Mouse (Mus musculus) hindbrain, embryonic 13.5 days (tissue): ENCODE results near the gene Golm1. TPM values are rescaled to one million over a fixed set of nuclear protein-coding genes. Genes with fewer than 3 reads are reported as not detected.
A peak's percentile ranks its signal among the peaks of the same experiment; 100 is the strongest.

Experiments
- ATAC-seq: fragments of 200-750 bp; cut with Nextera tagmentation; 2 replicates; pipeline ENCODE4 v1.8.0; 2017; ENCODE audit warnings: moderate TSS enrichment; ENCODE audit not compliant: low FRiP score
- H3K27ac ChIP-seq: fragments of 300-500 bp; sonication (generic); 2 replicates; pipeline ENCODE4 v1.5.1; 2015; ENCODE audit warnings: inconsistent platforms, mild to moderate bottlenecking, moderate library complexity
- H3K27me3 ChIP-seq: fragments of 300-500 bp; sonication (generic); 2 replicates; pipeline ENCODE4 v1.6.1; 2015; ENCODE audit warnings: mild to moderate bottlenecking, inconsistent platforms
- H3K36me3 ChIP-seq: fragments of 300-500 bp; sonication (generic); 2 replicates; pipeline ENCODE4 v1.6.1; 2015; ENCODE audit warnings: mild to moderate bottlenecking, inconsistent platforms
- H3K4me1 ChIP-seq: fragments of 300-500 bp; sonication (generic); replicated peaks from 2 replicates; pipeline ENCODE4 v1.6.1; 2015; ENCODE audit warnings: inconsistent platforms
- H3K4me2 ChIP-seq: fragments of 300-500 bp; sonication (generic); 2 replicates; pipeline ENCODE4 v1.6.1; 2015; ENCODE audit warnings: inconsistent platforms, mild to moderate bottlenecking, moderate library complexity
- H3K4me3 ChIP-seq: fragments of 300-500 bp; sonication (generic); 2 replicates; pipeline ENCODE4 v1.5.1; 2015; ENCODE audit warnings: mild to moderate bottlenecking, inconsistent platforms
- H3K9ac ChIP-seq: fragments of 300-500 bp; sonication (generic); 2 replicates; pipeline ENCODE4 v1.6.1; 2015; ENCODE audit warnings: mild to moderate bottlenecking, inconsistent platforms
- H3K9me3 ChIP-seq: fragments of 300-500 bp; sonication (generic); 2 replicates; pipeline ENCODE4 v1.6.1; 2016; ENCODE audit warnings: inconsistent platforms
- WGBS: fragments of 180-500 bp; shearing (Covaris S2); methylation state at CpG from one replicate; pipeline ENCODE4 v1.1.7; 2015; 5-methylcytosine and 5-hydroxymethylcytosine counted together
- polyA plus RNA-seq: library from polyadenylated mRNA; unstranded; fragments of >200 nt; fragmentation: Nextera tagmentation; extraction: Ambion mirVana; gene quantifications from 2 replicates; pipeline ENCODE4 v1.2.1, GENCODE M21; 2015

The Golm1 gene
- polyA plus RNA-seq, 1 experiment from 2014 or later: 50.6 TPM

- peaks cover 25% of the 10 kb centered on the region for H3K36me3 ChIP-seq
- no peaks in the 10 kb centered on the region for H3K9me3 ChIP-seq
- peak overlapping the region; percentile 75 for H3K27ac ChIP-seq
- H3K4me2 ChIP-seq: no peak overlapping the region
- no peak for ATAC-seq
- H3K4me3 ChIP-seq: no peak overlapping the region
- WGBS: 55% methylated on average over 10 of the region's 10 CpGs
- H3K4me1 ChIP-seq: peaks cover 35% of the 10 kb centered on the region
- no peak overlapping the region for H3K9ac ChIP-seq
- H3K27me3 ChIP-seq: no peaks in the 10 kb centered on the region
Measured at GRCm38 (mm10) chr13:59656316-59656832, 19.2 kb downstream of the Golm1 start.

- H3K27ac ChIP-seq: no peak overlapping the region
- peaks cover 24% of the 10 kb centered on the region for H3K36me3 ChIP-seq
- H3K27me3 ChIP-seq: no peaks in the 10 kb centered on the region
- H3K4me1 ChIP-seq: peaks cover 37% of the 10 kb centered on the region
- WGBS: 90% methylated on average over 15 of the region's 15 CpGs
- no peak for ATAC-seq
- no peak overlapping the region for H3K4me3 ChIP-seq
- H3K4me2 ChIP-seq: no peak overlapping the region
- no peaks in the 10 kb centered on the region for H3K9me3 ChIP-seq
- H3K9ac ChIP-seq: no peak overlapping the region
Measured at GRCm38 (mm10) chr13:59655718-59656315, 19.8 kb downstream of the Golm1 start.

GRCm38 (mm10) chr13:59654465-59654864, 21.1 kb downstream of the Golm1 start:
- H3K9me3 ChIP-seq: no peaks in the 10 kb centered on the region
- peaks cover 41% of the 10 kb centered on the region for H3K4me1 ChIP-seq
- no peak overlapping the region for H3K4me2 ChIP-seq
- no peak overlapping the region for H3K27ac ChIP-seq
- no peak for ATAC-seq
- H3K4me3 ChIP-seq: no peak overlapping the region
- H3K27me3 ChIP-seq: no peaks in the 10 kb centered on the region
- 95% methylated on average over 5 of the region's 5 CpGs for WGBS
- H3K9ac ChIP-seq: no peak overlapping the region
- H3K36me3 ChIP-seq: peaks cover 29% of the 10 kb centered on the region

GRCm38 (mm10) chr13:59653136-59653535, 22.5 kb downstream of the Golm1 start:
- 51% methylated on average over 3 of the region's 3 CpGs for WGBS
- Histone ChIP-seq H3K9ac (0 out of 2 replicates have a peak overlapping the region, but pooled peaks have one; percentile 13), H3K4me2 (no peak overlapping the region), H3K4me1 (peaks cover 41% of the 10 kb centered on the region), H3K4me3 (no peak overlapping the region), H3K27ac (peak overlapping the region; percentile 60), H3K9me3 (no peaks in the 10 kb centered on the region), H3K27me3 (no peaks in the 10 kb centered on the region), H3K36me3 (peaks cover 33% of the 10 kb centered on the region)
- no peak for ATAC-seq

- peaks cover 41% of the 10 kb centered on the region for H3K4me1 ChIP-seq
- peak; percentile 19; the same call in 1 of the 2 replicates for ATAC-seq
- peak overlapping the region; percentile 60 for H3K27ac ChIP-seq
Measured at GRCm38 (mm10) chr13:59652651-59653050, 23.0 kb downstream of the Golm1 start.

GRCm38 (mm10) chr13:59649781-59650180, 25.8 kb downstream of the Golm1 start:
- peaks cover 60% of the 10 kb centered on the region for H3K36me3 ChIP-seq
- H3K27ac ChIP-seq: no peak overlapping the region
- no peak for ATAC-seq
- WGBS: 79% methylated on average over 5 of the region's 5 CpGs
- H3K4me1 ChIP-seq: peaks cover 29% of the 10 kb centered on the region
- H3K9me3 ChIP-seq: no peaks in the 10 kb centered on the region
- no peak overlapping the region for H3K4me2 ChIP-seq
- H3K27me3 ChIP-seq: no peaks in the 10 kb centered on the region
- H3K9ac ChIP-seq: no peak overlapping the region
- no peak overlapping the region for H3K4me3 ChIP-seq

More at GRCm38 (mm10) chr13:59652651-59653050, 23.0 kb downstream of the Golm1 start:
- Histone ChIP-seq H3K9ac (0 out of 2 replicates have a peak overlapping the region, but pooled peaks have one; percentile 19), H3K9me3 (no peaks in the 10 kb centered on the region), H3K4me3 (no peak overlapping the region), H3K27me3 (no peaks in the 10 kb centered on the region), H3K36me3 (peaks cover 34% of the 10 kb centered on the region), H3K4me2 (no peak overlapping the region)
- WGBS: 23% methylated on average over 5 of the region's 5 CpGs

- ATAC-seq: no peak
- Histone ChIP-seq H3K27me3 (no peaks in the 10 kb centered on the region), H3K4me2 (no peak overlapping the region), H3K36me3 (peaks cover 57% of the 10 kb centered on the region), H3K4me3 (no peak overlapping the region), H3K27ac (no peak overlapping the region), H3K4me1 (peaks cover 23% of the 10 kb centered on the region), H3K9ac (no peak overlapping the region), H3K9me3 (no peaks in the 10 kb centered on the region)
- 92% methylated on average over 6 of the region's 6 CpGs for WGBS
Measured at GRCm38 (mm10) chr13:59648598-59648997, 27.0 kb downstream of the Golm1 start.

- Histone ChIP-seq H3K4me3 (no peak overlapping the region), H3K36me3 (peaks cover 60% of the 10 kb centered on the region), H3K9me3 (no peaks in the 10 kb centered on the region), H3K4me2 (no peak overlapping the region), H3K27ac (no peak overlapping the region), H3K27me3 (no peaks in the 10 kb centered on the region), H3K9ac (no peak overlapping the region), H3K4me1 (peaks cover 12% of the 10 kb centered on the region)
- ATAC-seq: no peak
- 91% methylated on average over 6 of the region's 6 CpGs for WGBS
Measured at GRCm38 (mm10) chr13:59647484-59647883, 28.1 kb downstream of the Golm1 start.

GRCm38 (mm10) chr13:59646674-59647244, 28.9 kb downstream of the Golm1 start:
- no peak for ATAC-seq
- peaks cover 66% of the 10 kb centered on the region for H3K36me3 ChIP-seq

GRCm38 (mm10) chr13:59645491-59645890, 30.1 kb downstream of the Golm1 start:
- Histone ChIP-seq H3K4me3 (no peak overlapping the region), H3K36me3 (peaks cover 69% of the 10 kb centered on the region), H3K9ac (no peak overlapping the region), H3K4me1 (peaks cover under 1% of the 10 kb centered on the region), H3K27ac (no peak overlapping the region), H3K9me3 (no peaks in the 10 kb centered on the region), H3K4me2 (no peak overlapping the region), H3K27me3 (no peaks in the 10 kb centered on the region)
- WGBS: 94% methylated on average over 3 of the region's 3 CpGs
- no peak for ATAC-seq

More at GRCm38 (mm10) chr13:59646674-59647244, 28.9 kb downstream of the Golm1 start:
- no peak overlapping the region for H3K27ac ChIP-seq
- H3K4me3 ChIP-seq: no peak overlapping the region
- no peak overlapping the region; the same call in 1 of the 2 replicates for H3K9ac ChIP-seq
- H3K4me1 ChIP-seq: peaks cover 6% of the 10 kb centered on the region
- H3K4me2 ChIP-seq: no peak overlapping the region
- H3K27me3 ChIP-seq: no peaks in the 10 kb centered on the region
- no peaks in the 10 kb centered on the region for H3K9me3 ChIP-seq
- 58% methylated on average over 11 of the region's 11 CpGs for WGBS

- ATAC-seq: no peak
- Histone ChIP-seq H3K27ac (no peak overlapping the region), H3K9me3 (no peaks in the 10 kb centered on the region), H3K36me3 (peaks cover 68% of the 10 kb centered on the region), H3K9ac (no peak overlapping the region), H3K4me1 (no peaks in the 10 kb centered on the region; the same call in none of the 2 replicates), H3K4me2 (no peak overlapping the region), H3K4me3 (no peak overlapping the region), H3K27me3 (no peaks in the 10 kb centered on the region)
- 94% methylated on average over 2 of the region's 2 CpGs for WGBS
Measured at GRCm38 (mm10) chr13:59642818-59643217, 32.8 kb downstream of the Golm1 start.

- Histone ChIP-seq H3K27me3 (no peaks in the 10 kb centered on the region), H3K4me3 (no peak overlapping the region), H3K9ac (no peak overlapping the region), H3K27ac (no peak overlapping the region), H3K4me1 (no peaks in the 10 kb centered on the region), H3K9me3 (no peaks in the 10 kb centered on the region), H3K4me2 (no peak overlapping the region), H3K36me3 (peaks cover 70% of the 10 kb centered on the region)
- WGBS: 95% methylated on average over 6 of the region's 6 CpGs
- ATAC-seq: no peak
Measured at GRCm38 (mm10) chr13:59640178-59640440, 35.5 kb downstream of the Golm1 start.
